Mouse (Mus musculus) CD8-positive naive resting alpha-beta T cell, adult 57 days (primary cell): ENCODE data around the gene Mrgpra6. TPM values are rescaled to one million over a fixed set of nuclear protein-coding genes. Genes with fewer than 3 reads are reported as not detected.

Experiments
- total RNA-seq: library from RNA; stranded (reverse); gene quantifications from one replicate; pipeline ENCODE4 v1.2.4, GENCODE M21; 2023

Mrgpra6 gene
- not detected for total RNA-seq

GRCm38 (mm10) chr7:47204830-47205229 lies at the start of gene Mrgpra6:
Gene Mrgpra6, minus strand, starts transcription at chr7:47204920.

GRCm38 (mm10) chr7:47252770-47253169 lies 48.0 kb upstream of the Mrgpra6 start, which contains the start of gene Mrgpra9:
Gene Mrgpra9, minus strand, starts transcription at chr7:47252848.

Other genes with a start within 250 kb of the Mrgpra6 start
- gene Uevld, start 246.4 kb downstream of the Mrgpra6 start, total RNA-seq: 4.4 TPM
- gene Gm9999, start 221.3 kb downstream of the Mrgpra6 start, total RNA-seq: not detected
- gene Spty2d1, start 196.5 kb downstream of the Mrgpra6 start, total RNA-seq: 66.1 TPM
- 4.3 TPM for gene Tmem86a, start 154.3 kb downstream of the Mrgpra6 start, total RNA-seq
- gene Ptpn5, start 71.2 kb downstream of the Mrgpra6 start, total RNA-seq: not detected
- not detected for gene Mrgpra9, start 47.9 kb upstream of the Mrgpra6 start, total RNA-seq
- not detected for gene Mrgpra1, start 149.3 kb upstream of the Mrgpra6 start, total RNA-seq
- gene Mrgpra2a, start 247.2 kb upstream of the Mrgpra6 start, total RNA-seq: not detected